Mouse (Mus musculus) liver, embryonic 11.5 days (tissue): ENCODE results near the gene Lonrf2. TPM values are rescaled to one million over a fixed set of nuclear protein-coding genes. Genes with fewer than 3 reads are reported as not detected.

Experiments used
- ATAC-seq: fragments of 200-750 bp; cut with Nextera tagmentation; replicated peaks from 2 replicates; pipeline ENCODE4 v1.8.0; 2017; ENCODE audit warnings: moderate number of reproducible peaks, mild to moderate bottlenecking, moderate TSS enrichment, moderate library complexity; ENCODE audit not compliant: low FRiP score
- DNase-seq: peaks from one replicate; pipeline ENCODE4 v3.0.0-alpha.2; 2017; ENCODE audit warnings: low spot score
- H3K27ac ChIP-seq: fragments of 300-500 bp; sonication (generic); 2 replicates; pipeline ENCODE4 v1.5.1; 2014; ENCODE audit warnings: mild to moderate bottlenecking, low read depth, low read length, control low read depth
- H3K27me3 ChIP-seq: fragments of 300-500 bp; sonication (generic); replicated peaks from 2 replicates; pipeline ENCODE4 v1.6.1; 2014; ENCODE audit warnings: low read length, mixed read lengths; ENCODE audit not compliant: control insufficient read depth, insufficient read depth
- H3K36me3 ChIP-seq: fragments of 300-500 bp; sonication (generic); 2 replicates; pipeline ENCODE4 v1.6.1; 2014; ENCODE audit warnings: mild to moderate bottlenecking, low read length, moderate library complexity, mixed read lengths; ENCODE audit not compliant: control insufficient read depth, insufficient read depth
- H3K4me1 ChIP-seq: fragments of 300-500 bp; sonication (generic); replicated peaks from 2 replicates; pipeline ENCODE4 v1.6.1; 2014; ENCODE audit warnings: low read length, mixed read lengths; ENCODE audit not compliant: control insufficient read depth, insufficient read depth
- H3K4me2 ChIP-seq: fragments of 300-500 bp; sonication (generic); 2 replicates; pipeline ENCODE4 v1.6.1; 2014; ENCODE audit warnings: mild to moderate bottlenecking, control low read depth, moderate library complexity
- H3K4me3 ChIP-seq: fragments of 300-500 bp; sonication (generic); 2 replicates; pipeline ENCODE4 v1.5.1; 2014; ENCODE audit warnings: low read depth, low read length, control low read depth
- H3K9ac ChIP-seq: fragments of 300-500 bp; sonication (generic); 2 replicates; pipeline ENCODE4 v1.6.1; 2014; ENCODE audit warnings: low read depth, low read length, control low read depth
- H3K9me3 ChIP-seq: fragments of 300-500 bp; sonication (generic); 2 replicates; pipeline ENCODE4 v1.6.1; 2016; ENCODE audit warnings: low read length, inconsistent platforms, mixed read lengths; ENCODE audit not compliant: control insufficient read depth
- WGBS: fragments of 180-500 bp; shearing (Covaris S2); extraction: QIAGEN DNeasy Blood & Tissue Kit; methylation state at CpG from one replicate; pipeline ENCODE4 v1.1.7; 2014; 5-methylcytosine and 5-hydroxymethylcytosine counted together
- polyA plus RNA-seq: library from polyadenylated mRNA; unstranded; fragments of >200 nt; fragmentation: Nextera tagmentation; extraction: Ambion mirVana; gene quantifications from 2 replicates; pipeline ENCODE4 v1.2.1, GENCODE M21; 2014

Lonrf2 gene
- polyA plus RNA-seq = 0.22 and 0.41 TPM in 2 replicates

DNA sequence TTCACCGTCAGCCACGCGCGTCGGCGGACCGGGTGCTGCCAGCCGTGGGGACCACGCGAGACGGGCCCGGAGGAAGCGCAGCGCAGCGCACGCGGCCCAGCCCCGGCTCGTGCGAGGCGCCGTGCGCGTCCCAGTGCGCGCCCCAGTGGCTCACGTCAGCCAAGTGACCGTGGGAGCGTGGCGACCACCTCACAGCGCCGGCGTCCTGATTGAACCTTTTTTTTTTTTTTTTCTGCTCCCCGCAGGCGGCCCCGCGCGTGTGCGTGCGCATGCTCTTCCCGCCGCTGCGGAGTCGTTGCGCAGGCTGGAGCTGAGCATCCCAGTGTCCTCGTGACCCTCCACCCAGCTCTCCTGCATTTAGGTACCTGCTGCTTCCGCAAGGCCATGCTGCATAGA is at the start of gene Lonrf2:
Gene Lonrf2, minus strand, starts transcription at position 235 of the 396 bp plus-strand sequence.
- Histone ChIP-seq H3K9me3 (no peaks in the 10 kb centered on the region), H3K4me2 (peak within 1 kb of the TSS; percentile 79), H3K9ac (0 out of 2 replicates have a peak within 1 kb of the TSS, but pooled peaks have one; percentile 26), H3K36me3 (no peaks in the 10 kb centered on the region), H3K27me3 (peaks cover 38% of the 10 kb centered on the region), H3K4me1 (peaks cover 5% of the 10 kb centered on the region), H3K27ac (no peak within 1 kb of the TSS), H3K4me3 (peak within 1 kb of the TSS; percentile 53)
- ATAC-seq = no peak
- peak; percentile 33 for DNase-seq
- WGBS = 5% methylated on average over 46 of the region's 47 CpGs

- 61% methylated on average over 2 of the region's 2 CpGs for WGBS
- no peaks in the 10 kb centered on the region; the same call in 1 of the 2 replicates for H3K4me1 ChIP-seq
- no peaks in the 10 kb centered on the region for H3K27me3 ChIP-seq
- H3K36me3 ChIP-seq = no peaks in the 10 kb centered on the region
- no peak overlapping the region for H3K4me2 ChIP-seq
- H3K27ac ChIP-seq = no peak overlapping the region
- no peak overlapping the region for H3K4me3 ChIP-seq
- H3K9me3 ChIP-seq = no peaks in the 10 kb centered on the region
- DNase-seq = no peak
- H3K9ac ChIP-seq = no peak overlapping the region
- ATAC-seq = no peak
Measured at GRCm38 (mm10) chr1:38885956-38886355, 49.4 kb upstream of the Lonrf2 start.

DNA sequence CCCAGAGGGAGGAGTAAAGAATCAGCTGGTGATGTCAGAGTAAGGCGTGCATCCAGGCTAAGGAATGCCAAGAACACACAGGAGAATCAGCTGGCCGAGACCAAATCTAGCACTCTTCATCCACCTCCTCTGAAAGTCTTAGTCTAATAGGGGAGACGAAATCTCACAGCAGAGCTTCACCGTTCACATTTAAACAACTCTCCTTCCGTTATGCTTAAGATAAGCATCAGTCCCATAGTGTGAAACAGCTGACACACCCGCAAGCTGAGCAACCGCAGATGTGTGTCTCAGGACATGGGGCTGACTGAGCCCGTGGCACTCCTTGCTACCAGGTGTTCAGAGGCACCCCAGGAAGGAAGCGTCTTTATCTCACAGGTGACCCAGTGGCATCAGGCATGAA is 47.3 kb upstream of the Lonrf2 start:
- 71% methylated on average over 9 of the region's 9 CpGs for WGBS
- Histone ChIP-seq H3K9me3 (no peaks in the 10 kb centered on the region), H3K4me1 (no peaks in the 10 kb centered on the region; the same call in 1 of the 2 replicates), H3K9ac (no peak overlapping the region), H3K4me3 (no peak overlapping the region), H3K27ac (no peak overlapping the region), H3K36me3 (no peaks in the 10 kb centered on the region), H3K27me3 (no peaks in the 10 kb centered on the region), H3K4me2 (no peak overlapping the region)
- ATAC-seq (no peak), DNase-seq (no peak)

DNA sequence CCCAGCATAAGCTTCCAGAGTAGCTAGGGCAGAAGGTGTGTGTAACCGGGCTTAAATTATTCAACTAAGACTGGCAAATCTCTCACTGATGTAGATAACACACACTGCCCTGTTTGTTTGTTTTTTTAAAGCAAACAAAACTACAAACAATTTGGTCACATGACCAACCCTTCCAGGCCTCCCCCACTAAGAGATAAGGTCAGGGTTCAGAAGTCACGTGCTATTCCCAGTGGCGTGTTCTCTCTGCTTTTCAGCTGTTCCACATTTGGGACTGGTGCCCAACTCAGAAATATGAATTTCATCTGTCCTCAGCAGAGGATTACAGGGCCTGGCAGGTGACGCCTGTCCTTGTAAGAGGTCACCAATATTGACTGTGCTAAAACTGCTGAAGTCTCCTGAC is 46.2 kb upstream of the Lonrf2 start:
- no peaks in the 10 kb centered on the region for H3K27me3 ChIP-seq
- H3K9me3 ChIP-seq = no peaks in the 10 kb centered on the region
- WGBS = 76% methylated on average over 4 of the region's 4 CpGs
- H3K4me2 ChIP-seq = no peak overlapping the region
- H3K36me3 ChIP-seq = no peaks in the 10 kb centered on the region
- no peak overlapping the region for H3K4me3 ChIP-seq
- DNase-seq (no peak), ATAC-seq (no peak)
- no peaks in the 10 kb centered on the region; the same call in 1 of the 2 replicates for H3K4me1 ChIP-seq
- H3K27ac ChIP-seq = no peak overlapping the region
- H3K9ac ChIP-seq = no peak overlapping the region

DNA sequence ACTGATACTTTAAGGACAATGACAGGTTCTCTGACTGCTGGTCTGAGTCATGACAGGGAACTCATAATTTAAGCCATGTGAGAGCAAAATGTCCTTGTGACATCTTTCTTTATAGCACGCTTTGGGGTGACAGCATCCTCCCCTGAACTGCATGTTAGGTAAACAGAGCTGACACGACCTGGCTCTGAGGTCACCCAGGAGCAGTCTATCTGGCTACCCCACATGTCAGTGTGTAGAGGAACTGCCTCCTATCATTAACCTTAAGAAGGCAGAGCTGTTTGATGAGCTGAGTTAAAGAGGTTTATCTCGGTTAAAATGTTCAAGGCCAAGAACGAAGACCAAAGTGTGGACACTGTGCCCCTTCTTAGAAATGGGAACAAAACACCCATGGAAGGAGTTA is 44.9 kb upstream of the Lonrf2 start:
- Histone ChIP-seq H3K27ac (no peak overlapping the region), H3K4me2 (no peak overlapping the region), H3K9me3 (no peaks in the 10 kb centered on the region), H3K9ac (no peak overlapping the region), H3K4me3 (no peak overlapping the region), H3K4me1 (no peaks in the 10 kb centered on the region; the same call in 1 of the 2 replicates), H3K27me3 (no peaks in the 10 kb centered on the region), H3K36me3 (no peaks in the 10 kb centered on the region)
- no peak for DNase-seq
- WGBS = 56% methylated on average over 4 of the region's 4 CpGs
- no peak; the same call in 1 of the 2 replicates for ATAC-seq

DNA sequence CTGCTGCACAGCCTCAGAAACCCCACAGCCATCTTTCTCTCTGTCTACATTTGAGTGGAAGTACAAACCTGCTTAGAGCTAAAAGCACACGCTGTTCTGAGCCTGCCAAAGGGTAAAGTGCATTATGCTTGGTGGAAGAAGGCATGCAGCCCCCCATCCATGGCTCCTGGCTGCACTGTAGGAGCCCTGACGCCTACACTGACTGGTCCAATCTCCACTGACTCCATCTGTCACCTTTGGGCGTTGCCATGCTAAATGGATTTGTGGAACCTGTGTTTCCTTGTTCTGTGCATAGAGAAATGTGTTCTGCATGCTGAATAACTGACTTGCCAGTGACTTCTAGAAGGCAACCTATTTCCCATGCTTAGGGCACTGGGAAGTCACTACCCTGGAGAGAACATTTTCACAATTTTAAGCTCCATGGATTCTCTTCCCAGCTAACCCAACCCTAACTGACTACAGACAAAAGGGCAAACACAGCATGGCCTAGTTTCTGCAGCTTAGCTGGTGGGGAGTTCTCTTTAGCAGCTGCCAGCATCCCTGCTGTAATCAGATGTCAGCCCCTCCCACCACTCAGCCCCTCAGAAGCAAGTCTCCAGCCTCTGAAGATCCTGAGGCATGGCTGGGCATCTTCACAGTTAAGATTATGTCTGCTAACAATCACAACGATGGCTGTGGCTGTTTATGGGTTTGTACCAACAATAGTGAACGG is 40.3 kb upstream of the Lonrf2 start:
- Histone ChIP-seq H3K4me1 (no peaks in the 10 kb centered on the region), H3K9me3 (no peaks in the 10 kb centered on the region), H3K36me3 (no peaks in the 10 kb centered on the region), H3K4me2 (no peak overlapping the region), H3K9ac (no peak overlapping the region), H3K27ac (no peak overlapping the region), H3K27me3 (no peaks in the 10 kb centered on the region), H3K4me3 (no peak overlapping the region)
- no peak for DNase-seq
- no peak for ATAC-seq
- 45% methylated on average over 5 of the region's 5 CpGs for WGBS

- ATAC-seq = no peak
- Histone ChIP-seq H3K9me3 (no peaks in the 10 kb centered on the region), H3K4me2 (no peak overlapping the region), H3K27me3 (no peaks in the 10 kb centered on the region), H3K4me1 (no peaks in the 10 kb centered on the region), H3K9ac (no peak overlapping the region), H3K4me3 (no peak overlapping the region), H3K36me3 (no peaks in the 10 kb centered on the region), H3K27ac (no peak overlapping the region)
- no peak for DNase-seq
- 75% methylated on average over 5 of the region's 5 CpGs for WGBS
Measured at GRCm38 (mm10) chr1:38873911-38874310, 37.4 kb upstream of the Lonrf2 start.

DNA sequence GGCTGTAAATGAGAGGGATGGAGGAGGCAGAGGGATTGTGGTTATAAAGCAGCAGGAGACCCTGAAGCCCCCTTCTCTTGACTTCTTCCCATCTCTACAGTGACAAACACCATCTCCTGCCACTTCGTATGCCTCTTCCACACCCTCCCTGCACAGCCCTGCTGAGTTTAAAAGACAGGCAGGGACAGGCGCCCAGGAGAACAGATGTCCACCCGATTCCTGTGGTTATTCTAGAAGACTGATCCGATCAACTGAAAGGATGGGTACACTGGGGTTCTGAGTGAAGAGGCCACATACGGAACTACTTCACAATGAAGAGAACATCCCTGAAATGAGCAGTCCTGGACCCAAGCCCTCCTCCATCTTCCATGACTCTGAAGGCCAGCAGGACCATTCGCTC is 35.3 kb upstream of the Lonrf2 start:
- Histone ChIP-seq H3K27ac (no peak overlapping the region), H3K4me1 (no peaks in the 10 kb centered on the region), H3K4me2 (no peak overlapping the region), H3K27me3 (no peaks in the 10 kb centered on the region), H3K9me3 (no peaks in the 10 kb centered on the region), H3K9ac (no peak overlapping the region), H3K4me3 (no peak overlapping the region), H3K36me3 (no peaks in the 10 kb centered on the region)
- no peak for ATAC-seq
- no peak for DNase-seq
- 81% methylated on average over 6 of the region's 6 CpGs for WGBS
